Mouse (Mus musculus): ENCODE results near the gene Sptssb. TPM values are rescaled to one million over a fixed set of nuclear protein-coding genes. Genes with fewer than 3 reads are reported as not detected.
A peak's percentile ranks its signal among the peaks of the same experiment; 100 is the strongest.

Gene Sptssb
- polyA plus RNA-seq, 1 experiment = 0.31 TPM

DNA sequence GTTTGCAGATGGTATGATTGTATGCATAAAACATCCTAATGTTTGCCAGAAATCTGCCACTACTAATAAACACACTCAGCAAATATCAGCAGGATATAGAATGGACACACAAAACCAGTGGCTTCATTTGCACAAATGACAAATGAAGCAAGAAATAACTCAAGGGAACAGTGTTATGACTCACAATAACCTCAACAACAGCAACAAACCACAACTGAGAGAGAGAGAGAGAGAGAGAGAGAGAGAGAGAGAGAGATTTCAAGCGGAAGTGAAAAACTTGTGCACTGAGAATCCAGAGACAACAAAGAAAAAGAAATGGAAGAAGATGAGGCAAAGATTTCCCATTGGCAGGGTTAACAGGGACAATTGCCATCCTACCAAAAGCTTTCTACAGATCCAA, 35.2 kb downstream of the Sptssb start:
- TF ChIP-seq POLR2A (IDR thresholded peaks at IDR 0.05; ENCODE audit: borderline replicate concordance, extremely low read depth, insufficient read depth, insufficient read length, poor library complexity, severe bottlenecking) = no peak
- no peak for TF ChIP-seq CTCF (IDR thresholded peaks at IDR 0.05; ENCODE audit: borderline replicate concordance, extremely low read depth, insufficient read depth, insufficient read length)
- DNase-seq (ENCODE audit: low read depth) = no peak

DNA sequence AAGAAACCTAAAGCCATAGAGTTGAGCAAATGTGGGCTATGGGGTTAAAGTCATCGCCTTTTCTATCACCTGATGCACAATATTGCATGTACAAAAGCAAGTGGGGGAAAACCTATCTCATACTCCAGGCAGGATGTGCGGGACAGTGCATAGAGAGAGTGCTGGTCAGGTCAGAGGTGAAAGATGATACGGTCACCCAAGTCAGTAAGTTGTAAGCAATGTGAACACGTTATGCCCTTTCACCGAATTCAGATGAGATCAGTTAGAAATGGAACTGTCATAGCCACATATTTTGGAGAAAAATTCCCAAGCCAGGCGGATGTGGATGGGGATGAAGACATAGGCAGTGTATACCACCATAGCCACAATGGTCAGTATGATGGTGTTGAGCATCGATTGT, 39.1 kb downstream of the Sptssb start:
- DNase-seq (ENCODE audit: low read depth) = no peak
- TF ChIP-seq CTCF (IDR thresholded peaks at IDR 0.05; ENCODE audit: borderline replicate concordance, extremely low read depth, insufficient read depth, insufficient read length) = no peak
- no peak for TF ChIP-seq POLR2A (IDR thresholded peaks at IDR 0.05; ENCODE audit: borderline replicate concordance, extremely low read depth, insufficient read depth, insufficient read length, poor library complexity, severe bottlenecking)

DNA sequence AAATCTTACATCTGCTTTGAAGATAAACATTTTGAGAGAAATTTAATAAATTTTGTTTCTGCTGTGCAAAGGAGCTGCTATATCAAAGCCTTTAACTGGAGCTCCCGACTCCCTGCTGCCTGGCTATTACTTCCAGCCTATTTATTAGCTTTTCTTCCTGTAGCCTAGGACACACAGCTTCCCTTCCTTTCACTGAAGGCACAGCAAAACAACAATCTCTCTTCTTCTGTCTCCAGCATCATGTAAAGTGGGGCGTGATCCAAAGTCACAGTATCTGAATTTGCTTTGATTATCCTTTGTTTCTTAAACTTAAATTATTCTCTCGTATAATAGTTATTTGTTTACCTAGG, 39.9 kb downstream of the Sptssb start:
- peak; percentile 51 for DNase-seq (ENCODE audit: low read depth)
- TF ChIP-seq POLR2A (IDR thresholded peaks at IDR 0.05; ENCODE audit: borderline replicate concordance, extremely low read depth, insufficient read depth, insufficient read length, poor library complexity, severe bottlenecking) (no peak), CTCF (IDR thresholded peaks at IDR 0.05; ENCODE audit: borderline replicate concordance, extremely low read depth, insufficient read depth, insufficient read length) (no peak)

- DNase-seq (ENCODE audit: low read depth) = no peak
- TF ChIP-seq POLR2A (IDR thresholded peaks at IDR 0.05; ENCODE audit: borderline replicate concordance, extremely low read depth, insufficient read depth, insufficient read length, poor library complexity, severe bottlenecking) = no peak
- no peak for TF ChIP-seq CTCF (IDR thresholded peaks at IDR 0.05; ENCODE audit: borderline replicate concordance, extremely low read depth, insufficient read depth, insufficient read length)
These were observed 40.4 kb downstream of the Sptssb start for GRCm38 (mm10) chr3:69819146-69819850.

GRCm38 (mm10) chr3:69818466-69818865, 41.3 kb downstream of the Sptssb start:
- DNase-seq (ENCODE audit: low read depth) = peak; percentile 50
- TF ChIP-seq POLR2A (IDR thresholded peaks at IDR 0.05; ENCODE audit: borderline replicate concordance, extremely low read depth, insufficient read depth, insufficient read length, poor library complexity, severe bottlenecking) = no peak
- TF ChIP-seq CTCF (IDR thresholded peaks at IDR 0.05; ENCODE audit: borderline replicate concordance, extremely low read depth, insufficient read depth, insufficient read length) = no peak

DNA sequence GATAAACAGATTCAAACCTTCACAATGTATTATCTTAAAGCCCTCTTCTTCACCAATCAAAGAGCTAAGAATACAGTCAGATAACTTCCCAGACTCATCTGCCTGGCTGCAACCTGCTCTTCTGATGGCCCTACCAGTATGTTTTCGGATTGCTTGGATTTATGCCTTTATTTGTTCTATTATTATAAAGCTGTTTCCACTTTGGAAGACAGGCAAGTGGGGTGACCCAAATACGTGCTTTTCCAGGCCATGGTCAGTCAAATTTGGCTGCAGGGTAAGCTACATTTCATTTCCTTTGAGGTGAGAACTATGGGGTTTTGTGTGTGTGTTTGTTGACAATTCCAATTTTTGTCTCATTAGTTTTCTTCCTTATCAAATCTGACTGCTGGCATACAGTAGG, 43.2 kb downstream of the Sptssb start:
- DNase-seq (ENCODE audit: low read depth) = no peak
- TF ChIP-seq POLR2A (IDR thresholded peaks at IDR 0.05; ENCODE audit: borderline replicate concordance, extremely low read depth, insufficient read depth, insufficient read length, poor library complexity, severe bottlenecking) (no peak), CTCF (IDR thresholded peaks at IDR 0.05; ENCODE audit: borderline replicate concordance, extremely low read depth, insufficient read depth, insufficient read length) (no peak)

GRCm38 (mm10) chr3:69813005-69813695, 46.6 kb downstream of the Sptssb start:
- TF ChIP-seq CTCF (IDR thresholded peaks at IDR 0.05; ENCODE audit: borderline replicate concordance, extremely low read depth, insufficient read depth, insufficient read length) = no peak
- no peak for DNase-seq (ENCODE audit: low read depth)

GRCm38 (mm10) chr3:69812442-69812841, 47.3 kb downstream of the Sptssb start:
- DNase-seq (ENCODE audit: low read depth) = no peak
- no peak for TF ChIP-seq POLR2A (IDR thresholded peaks at IDR 0.05; ENCODE audit: borderline replicate concordance, extremely low read depth, insufficient read depth, insufficient read length, poor library complexity, severe bottlenecking)
- no peak for TF ChIP-seq CTCF (IDR thresholded peaks at IDR 0.05; ENCODE audit: borderline replicate concordance, extremely low read depth, insufficient read depth, insufficient read length)

GRCm38 (mm10) chr3:69808479-69808878, 51.3 kb downstream of the Sptssb start:
- TF ChIP-seq CTCF (IDR thresholded peaks at IDR 0.05; ENCODE audit: borderline replicate concordance, extremely low read depth, insufficient read depth, insufficient read length) (no peak), POLR2A (IDR thresholded peaks at IDR 0.05; ENCODE audit: borderline replicate concordance, extremely low read depth, insufficient read depth, insufficient read length, poor library complexity, severe bottlenecking) (no peak)
- DNase-seq (ENCODE audit: low read depth) = no peak

DNA sequence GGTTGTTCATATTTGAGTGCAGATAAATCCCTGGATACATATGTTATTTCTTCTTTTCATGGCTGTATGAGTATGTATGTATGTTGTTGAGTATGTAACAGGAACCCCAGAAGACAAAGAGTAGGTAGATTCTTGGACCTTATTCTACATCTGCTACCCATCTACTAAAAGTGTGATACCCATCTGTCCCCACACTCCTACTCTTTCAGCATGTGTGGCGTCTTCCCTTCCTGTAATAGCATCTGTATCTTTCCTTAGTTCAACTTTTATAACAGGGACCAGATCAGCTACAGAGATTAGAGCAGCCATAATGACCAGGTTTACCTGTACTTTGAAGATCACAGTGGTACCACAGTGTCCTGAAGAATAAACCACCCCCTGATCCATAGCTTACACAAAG, 56.6 kb downstream of the Sptssb start:
- no peak for DNase-seq (ENCODE audit: low read depth)
- TF ChIP-seq CTCF (IDR thresholded peaks at IDR 0.05; ENCODE audit: borderline replicate concordance, extremely low read depth, insufficient read depth, insufficient read length) (no peak), POLR2A (IDR thresholded peaks at IDR 0.05; ENCODE audit: borderline replicate concordance, extremely low read depth, insufficient read depth, insufficient read length, poor library complexity, severe bottlenecking) (no peak)

DNA sequence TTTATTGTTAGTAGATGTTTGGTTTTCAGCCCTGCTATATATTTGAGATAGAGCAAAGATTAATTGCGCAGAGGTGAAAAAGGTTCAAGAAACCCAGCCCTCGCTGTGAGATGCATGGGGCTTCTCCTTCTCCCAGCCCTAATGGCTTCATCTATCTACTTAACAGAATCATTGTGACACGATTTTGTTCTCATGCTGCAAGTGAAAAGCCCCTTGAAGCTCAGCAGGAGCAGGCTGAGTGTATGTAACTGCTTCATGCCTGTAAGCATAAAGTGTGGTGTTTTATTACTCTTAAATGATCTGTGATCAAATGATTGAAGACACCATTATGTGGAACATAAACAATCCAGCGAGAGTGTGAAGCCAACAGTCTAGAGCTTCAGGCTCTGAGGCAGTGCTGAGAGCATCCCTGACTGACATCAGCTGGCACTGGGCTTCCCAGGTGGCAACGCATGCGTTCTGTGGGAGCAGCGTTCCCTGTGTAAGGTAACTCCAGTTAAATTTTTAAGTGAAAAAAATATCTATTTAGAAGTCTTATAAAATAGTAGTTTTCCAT, 58.8 kb downstream of the Sptssb start:
- DNase-seq (ENCODE audit: low read depth) = peak; percentile 26
- TF ChIP-seq POLR2A (IDR thresholded peaks at IDR 0.05; ENCODE audit: borderline replicate concordance, extremely low read depth, insufficient read depth, insufficient read length, poor library complexity, severe bottlenecking) (no peak), CTCF (IDR thresholded peaks at IDR 0.05; ENCODE audit: borderline replicate concordance, extremely low read depth, insufficient read depth, insufficient read length) (no peak)

GRCm38 (mm10) chr3:69799096-69799495, 60.6 kb downstream of the Sptssb start:
- TF ChIP-seq CTCF (IDR thresholded peaks at IDR 0.05; ENCODE audit: borderline replicate concordance, extremely low read depth, insufficient read depth, insufficient read length) (no peak), POLR2A (IDR thresholded peaks at IDR 0.05; ENCODE audit: borderline replicate concordance, extremely low read depth, insufficient read depth, insufficient read length, poor library complexity, severe bottlenecking) (no peak)
- no peak for DNase-seq (ENCODE audit: low read depth)
